Mouse (Mus musculus): ENCODE results near the gene Kalrn.

GRCm38 (mm10) chr16:34385065-34385464 is 188.3 kb downstream of the Kalrn start:
- TF ChIP-seq GATA1 (IDR thresholded peaks at IDR 0.05; ENCODE audit: borderline replicate concordance, low read length) = no peak
- TF ChIP-seq FLI1 (IDR thresholded peaks at IDR 0.05; ENCODE audit: low read length) = no peak

Data from megakaryocyte, embryonic 14.5 days (primary cell).